Mouse (Mus musculus) ES-Bruce4 (cell line): ENCODE measurements around the gene Vps50. TPM values are rescaled to one million over a fixed set of nuclear protein-coding genes. Genes with fewer than 3 reads are reported as not detected.

ENCODE experiments used
- H3K27ac ChIP-seq: 2 replicates; pipeline ENCODE4 v1.5.1; 2012; ENCODE audit warnings: low read length, inconsistent platforms; ENCODE audit not compliant: insufficient read depth
- H3K27me3 ChIP-seq: 2 replicates; pipeline ENCODE4 v1.6.1; 2012; ENCODE audit warnings: mild to moderate bottlenecking, low read length, inconsistent platforms; ENCODE audit not compliant: control insufficient read depth, poor library complexity, insufficient read depth, severe bottlenecking
- H3K36me3 ChIP-seq: 2 replicates; pipeline ENCODE4 v1.6.1; 2012; ENCODE audit warnings: inconsistent platforms, mild to moderate bottlenecking, low read length, moderate library complexity; ENCODE audit not compliant: control insufficient read depth, poor library complexity, insufficient read depth, severe bottlenecking
- H3K4me1 ChIP-seq: one replicate; pipeline ENCODE4 v1.8.1; 2011; ENCODE audit warnings: low read length; ENCODE audit not compliant: control insufficient read depth, insufficient read depth
- H3K4me3 ChIP-seq: 2 replicates; pipeline ENCODE4 v1.5.1; 2011; ENCODE audit warnings: low read depth, mild to moderate bottlenecking, low read length
- H3K9ac ChIP-seq: 2 replicates; pipeline ENCODE4 v1.6.1; 2012; ENCODE audit warnings: low read depth, mild to moderate bottlenecking, inconsistent platforms; ENCODE audit not compliant: poor library complexity, severe bottlenecking
- H3K9me3 ChIP-seq: replicated peaks from 2 replicates; pipeline ENCODE4 v1.6.1; 2012; ENCODE audit warnings: mild to moderate bottlenecking, low read length, inconsistent platforms; ENCODE audit not compliant: control insufficient read depth, poor library complexity, insufficient read depth, severe bottlenecking
- CTCF ChIP-seq: IDR thresholded peaks from one replicate; pipeline ENCODE4 v1.8.1; 2011; ENCODE audit warnings: low read depth, low read length
- EP300 ChIP-seq: IDR thresholded peaks from 2 replicates; pipeline ENCODE4 v1.6.1; 2011; ENCODE audit warnings: low read depth, low read length; ENCODE audit not compliant: insufficient read depth
- POLR2A ChIP-seq: IDR thresholded peaks from one replicate; pipeline ENCODE4 v1.8.1; 2011; ENCODE audit warnings: low read length; ENCODE audit not compliant: insufficient read depth
- polyA plus RNA-seq: library from polyadenylated mRNA; stranded (reverse); fragments of >200 nt; gene quantifications from 2 replicates; pipeline ENCODE4 v1.2.4, GENCODE M21; 2011; ENCODE audit warnings: low read depth; ENCODE audit not compliant: missing spikeins, insufficient read depth, insufficient read length

Vps50 gene
- polyA plus RNA-seq, 1 experiment: 29.1 TPM

GRCm38 (mm10) chr6:3470706-3471105 is 27.5 kb upstream of the Vps50 start:
- Histone ChIP-seq H3K36me3 (no peaks in the 10 kb centered on the region), H3K4me1 (no peaks in the 10 kb centered on the region), H3K4me3 (no peak overlapping the region), H3K9me3 (no peaks in the 10 kb centered on the region), H3K9ac (no peak overlapping the region), H3K27me3 (no peaks in the 10 kb centered on the region), H3K27ac (no peak overlapping the region)
- TF ChIP-seq CTCF (no peak), POLR2A (no peak), EP300 (no peak)

DNA sequence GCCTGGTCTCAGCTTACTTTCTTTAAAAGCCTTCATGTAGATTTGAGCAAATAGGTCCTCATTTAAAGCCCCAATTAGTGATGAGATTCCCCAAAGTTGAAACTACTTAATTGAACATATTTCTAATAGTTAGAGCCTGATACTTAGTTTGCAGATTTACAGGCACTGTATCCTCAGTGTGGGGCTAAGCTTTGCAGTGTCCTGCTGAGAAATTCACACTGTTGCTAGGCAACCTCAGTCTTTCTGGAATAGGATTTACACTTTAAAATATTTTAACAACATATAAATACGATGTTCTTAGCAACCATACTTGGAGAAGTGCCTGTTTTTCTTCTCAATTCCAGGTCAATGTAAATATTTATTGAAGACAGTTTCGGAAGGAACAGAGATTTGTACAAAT is 21.9 kb upstream of the Vps50 start:
- no peaks in the 10 kb centered on the region for H3K4me1 ChIP-seq
- H3K27me3 ChIP-seq: no peaks in the 10 kb centered on the region
- no peak for TF ChIP-seq CTCF
- no peaks in the 10 kb centered on the region for H3K36me3 ChIP-seq
- no peak overlapping the region for H3K9ac ChIP-seq
- no peak overlapping the region for H3K27ac ChIP-seq
- no peaks in the 10 kb centered on the region for H3K9me3 ChIP-seq
- no peak overlapping the region for H3K4me3 ChIP-seq

DNA sequence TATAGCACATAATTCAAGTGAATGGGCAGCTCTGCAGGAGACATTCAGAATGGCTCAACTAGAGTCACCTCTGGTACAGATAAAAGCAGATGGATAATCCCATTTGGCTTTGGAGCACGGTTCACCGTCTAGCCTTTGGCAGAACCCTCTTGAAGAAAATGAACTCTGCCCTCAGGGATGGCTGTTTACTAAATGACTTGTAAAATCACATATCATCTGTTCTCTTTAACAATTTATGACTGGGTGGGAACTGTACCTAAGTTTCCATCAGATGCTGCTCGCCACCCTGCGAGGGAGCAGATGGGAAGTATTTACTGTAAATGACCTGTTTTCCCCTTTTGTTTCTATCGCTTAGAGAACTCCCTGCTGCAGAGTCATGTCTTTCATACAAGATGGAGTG is 18.3 kb upstream of the Vps50 start:
- Histone ChIP-seq H3K4me3 (no peak overlapping the region), H3K27ac (no peak overlapping the region), H3K4me1 (no peaks in the 10 kb centered on the region), H3K9ac (no peak overlapping the region), H3K9me3 (no peaks in the 10 kb centered on the region), H3K27me3 (no peaks in the 10 kb centered on the region), H3K36me3 (no peaks in the 10 kb centered on the region)
- TF ChIP-seq EP300 (no peak), POLR2A (no peak), CTCF (no peak)

DNA sequence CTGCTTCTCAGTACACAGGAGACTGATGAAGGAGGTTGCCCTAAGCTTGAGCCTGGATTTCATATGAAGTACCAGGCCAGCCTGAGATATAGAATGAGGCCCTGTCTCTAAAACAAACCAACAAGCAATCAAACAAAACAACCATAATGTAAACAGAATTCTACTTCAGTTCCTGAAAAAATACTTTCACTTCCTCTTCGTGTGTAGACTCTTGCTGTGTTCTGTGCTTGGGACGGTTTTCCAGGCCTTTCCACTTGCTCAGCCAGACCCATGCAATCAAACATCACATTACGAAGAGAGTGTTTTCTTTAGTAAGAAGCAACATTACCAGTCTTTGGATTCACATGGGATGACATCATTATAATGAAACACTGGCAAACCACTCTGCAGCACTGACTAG is 16.5 kb upstream of the Vps50 start:
- Histone ChIP-seq H3K9ac (no peak overlapping the region), H3K27me3 (no peaks in the 10 kb centered on the region), H3K4me1 (no peaks in the 10 kb centered on the region), H3K36me3 (no peaks in the 10 kb centered on the region), H3K9me3 (no peaks in the 10 kb centered on the region), H3K4me3 (no peak overlapping the region), H3K27ac (no peak overlapping the region)
- TF ChIP-seq CTCF (no peak), EP300 (no peak), POLR2A (no peak)

DNA sequence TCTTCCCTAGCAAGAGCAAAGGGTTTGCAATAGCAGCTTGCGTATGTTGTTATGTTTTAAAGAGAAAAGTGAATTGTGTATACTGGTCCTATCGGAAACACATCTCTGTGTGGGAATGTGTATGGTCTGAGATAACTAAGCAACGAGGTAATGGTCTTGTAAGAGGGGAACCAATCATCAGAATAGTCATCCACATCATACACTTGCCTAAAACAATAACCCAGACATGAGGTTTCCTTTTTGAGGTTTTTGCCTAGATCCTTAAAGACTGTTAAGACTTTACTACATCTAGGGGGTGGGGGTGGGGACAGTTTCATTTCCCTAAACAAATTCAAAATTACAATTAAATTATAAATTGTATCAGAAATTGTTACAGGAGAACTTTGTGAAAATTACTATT is 13.0 kb upstream of the Vps50 start:
- no peak overlapping the region for H3K9ac ChIP-seq
- TF ChIP-seq POLR2A (no peak), EP300 (no peak), CTCF (no peak)
- H3K4me1 ChIP-seq: no peaks in the 10 kb centered on the region
- H3K27ac ChIP-seq: no peak overlapping the region
- no peaks in the 10 kb centered on the region for H3K9me3 ChIP-seq
- H3K4me3 ChIP-seq: no peak overlapping the region
- H3K36me3 ChIP-seq: no peaks in the 10 kb centered on the region
- no peaks in the 10 kb centered on the region for H3K27me3 ChIP-seq

DNA sequence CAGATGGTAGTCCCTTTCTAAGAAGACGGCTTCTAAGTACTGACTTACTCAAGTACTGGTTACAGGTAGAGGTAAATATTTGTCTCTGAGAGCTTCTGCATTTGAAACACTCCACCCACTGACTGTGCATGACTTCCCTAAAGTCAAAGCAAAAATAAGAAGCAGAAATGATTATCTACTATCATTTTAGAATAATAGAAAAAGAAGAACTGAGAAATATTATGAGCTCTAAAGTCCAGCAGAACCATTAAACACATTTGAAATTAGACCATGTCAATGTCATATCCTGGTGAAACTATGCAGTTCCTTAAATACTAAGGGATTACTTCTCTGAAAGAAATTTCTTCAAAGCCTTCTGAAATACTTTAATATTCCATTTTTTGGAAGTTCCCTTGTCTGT is 10.8 kb upstream of the Vps50 start:
- Histone ChIP-seq H3K9ac (no peak overlapping the region), H3K4me3 (no peak overlapping the region), H3K36me3 (no peaks in the 10 kb centered on the region), H3K4me1 (no peaks in the 10 kb centered on the region), H3K9me3 (no peaks in the 10 kb centered on the region), H3K27me3 (no peaks in the 10 kb centered on the region), H3K27ac (no peak overlapping the region)
- TF ChIP-seq POLR2A (no peak), EP300 (no peak), CTCF (no peak)
